In genomic region chr3:31138454-31139424, GRCm38 (mm10) we compare ENCODE assay signal across 9 mouse cellular contexts. TPM values are rescaled to one million over a fixed set of nuclear protein-coding genes. Genes with fewer than 3 reads are reported as not detected.
DNase-seq lines count a peak whose midpoint lies in the region; ATAC-seq lines count a peak whose summit lies in the region.
"Had no signal": no experiment of that assay in that cellular context is flagged by ENCODE, and none has a peak within 500 bp of the region (broad histone marks: within the 10 kb centered on the region; RNA-seq: fewer than 3 reads in every experiment).

No protein-coding gene starts in this region.

- 61% methylated on average over 13 of the region's 13 CpGs for WGBS in hindbrain, embryonic 11.5 days
- WGBS in hindbrain, embryonic 12.5 days: 59% methylated on average over 13 of the region's 13 CpGs
- 61% methylated on average over 13 of the region's 13 CpGs for WGBS in embryonic facial prominence, embryonic 10.5 days
- 55% methylated on average over 13 of the region's 13 CpGs for WGBS in heart, embryonic 11.5 days (ENCODE audit: insufficient replicate concordance)
- 58% methylated on average over 13 of the region's 13 CpGs for WGBS in midbrain, embryonic 14.5 days

- H3K4me3 ChIP-seq in hindbrain, embryonic 11.5 days (ENCODE audit: low read depth, low read length): no peak overlapping the region
- no peak overlapping the region for H3K4me3 ChIP-seq in hindbrain, embryonic 12.5 days
- no peak overlapping the region for H3K4me3 ChIP-seq in embryonic facial prominence, embryonic 10.5 days
- no peak overlapping the region for H3K4me3 ChIP-seq in heart, embryonic 11.5 days (ENCODE audit: low read depth, low read length)
- H3K4me3 ChIP-seq in midbrain, embryonic 14.5 days (replicated peaks; ENCODE audit: low read depth, low read length): no peak overlapping the region
- H3K4me3 ChIP-seq: lung, embryonic 15.5 days had no signal

- no peak overlapping the region for H3K27ac ChIP-seq in hindbrain, embryonic 11.5 days (ENCODE audit: low read depth, low read length)
- H3K27ac ChIP-seq in hindbrain, embryonic 12.5 days: no peak overlapping the region
- no peak overlapping the region for H3K27ac ChIP-seq in embryonic facial prominence, embryonic 10.5 days (replicated peaks)
- H3K27ac ChIP-seq in heart, embryonic 11.5 days (ENCODE audit: low read depth, low read length): no peak overlapping the region
- H3K27ac ChIP-seq in midbrain, embryonic 14.5 days (replicated peaks; ENCODE audit: low read depth, low read length): no peak overlapping the region
- H3K27ac ChIP-seq: lung, embryonic 15.5 days had no signal

- no peaks in the 10 kb centered on the region for H3K36me3 ChIP-seq in hindbrain, embryonic 11.5 days (ENCODE audit: control insufficient read depth, insufficient read depth, low read length)
- no peaks in the 10 kb centered on the region for H3K36me3 ChIP-seq in hindbrain, embryonic 12.5 days
- no peaks in the 10 kb centered on the region for H3K36me3 ChIP-seq in embryonic facial prominence, embryonic 10.5 days (replicated peaks)
- no peaks in the 10 kb centered on the region for H3K36me3 ChIP-seq in heart, embryonic 11.5 days (ENCODE audit: control insufficient read depth, insufficient read depth, low read length)
- no peaks in the 10 kb centered on the region for H3K36me3 ChIP-seq in midbrain, embryonic 14.5 days (ENCODE audit: control insufficient read depth, insufficient read depth, low read length)
- H3K36me3 ChIP-seq: lung, embryonic 15.5 days had no signal

- peak; percentile 89 for DNase-seq in hindbrain, embryonic 11.5 days (ENCODE audit: low spot score)
- DNase-seq in adrenal gland, postnatal 25 days: peak; percentile 54
- DNase-seq in embryonic facial prominence, embryonic 10.5 days (ENCODE audit: low spot score): peak; percentile 65
- DNase-seq in left cerebral cortex, adult 11 months (ENCODE audit: low spot score): peak; percentile 76
- peak; percentile 92 for DNase-seq in midbrain, embryonic 14.5 days
- DNase-seq in spleen, postnatal 36 days (ENCODE audit: low spot score in 2 of 2): peak; percentile 51 to 60

- H3K4me2 ChIP-seq in hindbrain, embryonic 11.5 days (replicated peaks; ENCODE audit: low read depth, low read length): no peak overlapping the region
- no peak overlapping the region for H3K4me2 ChIP-seq in hindbrain, embryonic 12.5 days (replicated peaks)
- H3K4me2 ChIP-seq in heart, embryonic 11.5 days: no peak overlapping the region
- H3K4me2 ChIP-seq in midbrain, embryonic 14.5 days (ENCODE audit: low read length): no peak overlapping the region
- H3K4me2 ChIP-seq: lung, embryonic 15.5 days had no signal

- no peak overlapping the region for H3K9ac ChIP-seq in hindbrain, embryonic 11.5 days (ENCODE audit: low read depth, low read length)
- H3K9ac ChIP-seq in hindbrain, embryonic 12.5 days: no peak overlapping the region
- 0 out of 2 replicates have a peak overlapping the region, but pooled peaks have one; percentile 22 for H3K9ac ChIP-seq in heart, embryonic 11.5 days (ENCODE audit: low read depth, low read length)
- H3K9ac ChIP-seq in midbrain, embryonic 14.5 days (replicated peaks; ENCODE audit: low read length): no peak overlapping the region
- H3K9ac ChIP-seq: lung, embryonic 15.5 days had no signal

- H3K27me3 ChIP-seq in hindbrain, embryonic 11.5 days (ENCODE audit: control insufficient read depth, insufficient read depth, low read length): no peaks in the 10 kb centered on the region
- no peaks in the 10 kb centered on the region for H3K27me3 ChIP-seq in hindbrain, embryonic 12.5 days
- H3K27me3 ChIP-seq in embryonic facial prominence, embryonic 10.5 days (replicated peaks; ENCODE audit: low read depth, poor library complexity, severe bottlenecking): no peaks in the 10 kb centered on the region
- no peaks in the 10 kb centered on the region for H3K27me3 ChIP-seq in heart, embryonic 11.5 days (ENCODE audit: control insufficient read depth, insufficient read depth, low read length)
- H3K27me3 ChIP-seq in midbrain, embryonic 14.5 days (ENCODE audit: control insufficient read depth, insufficient read depth, low read length): no peaks in the 10 kb centered on the region
- H3K27me3 ChIP-seq: lung, embryonic 15.5 days had no signal

- H3K4me1 ChIP-seq in hindbrain, embryonic 11.5 days (replicated peaks; ENCODE audit: control insufficient read depth, insufficient read depth, low read length): no peaks in the 10 kb centered on the region
- no peaks in the 10 kb centered on the region for H3K4me1 ChIP-seq in hindbrain, embryonic 12.5 days
- peaks cover 13% of the 10 kb centered on the region for H3K4me1 ChIP-seq in embryonic facial prominence, embryonic 10.5 days
- no peaks in the 10 kb centered on the region for H3K4me1 ChIP-seq in heart, embryonic 11.5 days (ENCODE audit: control insufficient read depth, insufficient read depth, low read length)
- H3K4me1 ChIP-seq in midbrain, embryonic 14.5 days (ENCODE audit: control insufficient read depth, insufficient read depth, low read length): no peaks in the 10 kb centered on the region
- H3K4me1 ChIP-seq: lung, embryonic 15.5 days had no signal

- no peaks in the 10 kb centered on the region for H3K9me3 ChIP-seq in hindbrain, embryonic 11.5 days (ENCODE audit: control insufficient read depth, low read length)
- H3K9me3 ChIP-seq in hindbrain, embryonic 12.5 days (replicated peaks): no peaks in the 10 kb centered on the region
- no peaks in the 10 kb centered on the region for H3K9me3 ChIP-seq in embryonic facial prominence, embryonic 10.5 days
- H3K9me3 ChIP-seq in heart, embryonic 11.5 days (replicated peaks; ENCODE audit: control insufficient read depth, low read length): no peaks in the 10 kb centered on the region
- H3K9me3 ChIP-seq in midbrain, embryonic 14.5 days (ENCODE audit: control insufficient read depth, low read length): no peaks in the 10 kb centered on the region
- H3K9me3 ChIP-seq: lung, embryonic 15.5 days had no signal

- no peak for ATAC-seq in hindbrain, embryonic 11.5 days (ENCODE audit: low FRiP score)
- ATAC-seq in hindbrain, embryonic 12.5 days (ENCODE audit: low FRiP score): no peak
- ATAC-seq in heart, embryonic 11.5 days (replicated peaks; ENCODE audit: insufficient number of reproducible peaks, low FRiP score, low TSS enrichment): no peak
- ATAC-seq in midbrain, embryonic 14.5 days (ENCODE audit: low FRiP score, low TSS enrichment): no peak

RNA-seq across cellular contexts. Expression of gene Cldn11, which starts 11.0 kb away (rescaled TPM):
- 7.7 and 8.8 TPM in 2 replicates for polyA plus RNA-seq in hindbrain, embryonic 11.5 days (2014; fragmentation: Nextera tagmentation; extraction: Ambion mirVana)
- polyA plus RNA-seq in hindbrain, embryonic 12.5 days (2016; fragmentation: Nextera tagmentation; extraction: Ambion mirVana): 31.2 and 31.3 TPM in 2 replicates
- 6.6 and 9.4 TPM in 2 replicates for total RNA-seq in adrenal gland, postnatal 25 days (2021)
- 11.2 and 19.4 TPM in 2 replicates for polyA plus RNA-seq in embryonic facial prominence, embryonic 10.5 days (2016; fragmentation: Nextera tagmentation; extraction: Ambion mirVana)
- polyA plus RNA-seq in heart, embryonic 11.5 days (2014; fragmentation: Nextera tagmentation; extraction: Ambion mirVana): 5.2 and 6.6 TPM in 2 replicates
- polyA plus RNA-seq in midbrain, embryonic 14.5 days (2014; fragmentation: Nextera tagmentation; extraction: Ambion mirVana): 0.86 and 37.3 TPM in 2 replicates

RNA-seq across cellular contexts. Expression of gene Skil, which starts 43.9 kb away (rescaled TPM):
- polyA plus RNA-seq in hindbrain, embryonic 11.5 days (2014; fragmentation: Nextera tagmentation; extraction: Ambion mirVana): 57.9 and 71.1 TPM in 2 replicates
- 51.9 and 52.8 TPM in 2 replicates for polyA plus RNA-seq in hindbrain, embryonic 12.5 days (2016; fragmentation: Nextera tagmentation; extraction: Ambion mirVana)
- 32.9 and 39.3 TPM in 2 replicates for total RNA-seq in adrenal gland, postnatal 25 days (2021)
- polyA plus RNA-seq in embryonic facial prominence, embryonic 10.5 days (2016; fragmentation: Nextera tagmentation; extraction: Ambion mirVana): 32.5 and 33.6 TPM in 2 replicates
- polyA plus RNA-seq in heart, embryonic 11.5 days (2014; fragmentation: Nextera tagmentation; extraction: Ambion mirVana): 26.3 and 32.4 TPM in 2 replicates
- polyA plus RNA-seq in midbrain, embryonic 14.5 days (2014; fragmentation: Nextera tagmentation; extraction: Ambion mirVana): 35.0 and 42.4 TPM in 2 replicates
